Mouse (Mus musculus): ENCODE data around the gene Ttbk2.

Ttbk2 gene

DNA sequence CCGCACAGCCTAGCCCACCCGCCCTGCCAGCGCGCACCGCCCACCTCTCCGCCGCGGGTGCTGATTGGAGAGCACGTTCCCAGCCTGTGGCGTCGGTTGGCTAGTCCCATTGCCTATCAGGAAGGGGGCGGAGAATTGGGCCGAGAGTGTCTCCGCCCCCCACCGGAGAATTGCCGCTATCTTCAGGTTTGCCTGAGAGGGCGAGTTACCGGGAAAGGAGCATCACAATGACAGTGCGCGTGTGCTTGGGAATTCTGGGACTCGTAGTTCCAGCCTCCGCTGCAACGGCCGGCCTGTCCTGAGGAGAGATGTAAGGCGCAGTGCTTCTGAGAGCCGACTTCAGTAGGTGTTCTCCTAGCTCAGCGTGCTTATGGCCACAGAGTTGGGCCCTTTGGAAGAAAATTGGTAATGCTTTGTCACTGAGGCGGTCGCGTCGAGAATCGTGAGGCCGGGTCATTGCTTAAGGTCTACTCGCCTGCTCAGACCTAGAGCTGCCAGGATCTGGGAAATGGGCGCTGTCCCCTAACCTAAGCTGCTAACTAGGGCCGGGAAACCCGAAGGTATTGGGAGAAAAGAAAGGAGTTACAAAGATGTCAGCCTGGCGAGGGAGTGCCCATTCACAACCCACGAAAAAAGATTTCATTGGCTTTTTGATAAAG, at the start of gene Ttbk2:
TSS of gene Ttbk2 (minus strand) at position 181 of the 659 bp plus-strand sequence.
- DNase-seq (ENCODE audit: inconsistent ontology term), result peak; percentile 98

DNA sequence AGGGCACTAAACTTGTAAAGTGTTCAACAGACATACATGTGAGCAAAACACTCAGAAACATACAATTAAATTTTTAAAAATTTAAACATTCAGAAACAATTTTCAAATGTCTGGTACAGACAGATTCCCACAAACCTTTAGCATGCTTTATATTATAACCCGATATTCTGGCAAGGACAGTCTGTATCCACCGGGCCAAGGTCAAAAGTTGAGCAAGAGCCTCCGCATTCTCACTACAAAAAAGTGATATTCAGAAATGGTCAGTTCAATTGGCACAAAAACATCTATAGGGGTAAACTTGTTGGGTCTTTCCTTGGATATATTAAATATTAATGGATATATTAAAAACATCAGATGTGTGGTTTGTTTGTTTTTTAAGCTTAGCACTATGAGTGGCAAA, 46.0 kb upstream of the Ttbk2 start:
- DNase-seq (ENCODE audit: inconsistent ontology term), result no peak

DNA sequence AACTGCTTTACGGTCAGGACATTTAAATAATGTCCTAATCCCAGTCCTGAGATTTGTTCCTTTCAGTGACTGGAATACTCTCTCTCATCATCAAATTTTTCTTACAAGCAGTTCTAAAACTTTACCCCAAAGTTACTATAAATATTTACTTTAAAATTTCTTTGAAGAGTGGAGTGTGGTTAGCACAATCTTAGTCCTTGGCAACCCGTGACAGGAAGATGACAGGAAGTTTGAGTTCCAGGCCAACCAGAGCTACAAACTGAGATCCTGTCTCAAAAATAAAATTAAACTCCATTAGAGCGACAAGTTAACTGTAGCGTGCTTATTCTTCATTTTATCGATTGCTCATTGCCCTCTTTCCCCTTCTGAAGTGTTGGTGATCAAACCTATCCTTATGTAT, 37.2 kb upstream of the Ttbk2 start:
- no peak for DNase-seq (ENCODE audit: inconsistent ontology term)

DNA sequence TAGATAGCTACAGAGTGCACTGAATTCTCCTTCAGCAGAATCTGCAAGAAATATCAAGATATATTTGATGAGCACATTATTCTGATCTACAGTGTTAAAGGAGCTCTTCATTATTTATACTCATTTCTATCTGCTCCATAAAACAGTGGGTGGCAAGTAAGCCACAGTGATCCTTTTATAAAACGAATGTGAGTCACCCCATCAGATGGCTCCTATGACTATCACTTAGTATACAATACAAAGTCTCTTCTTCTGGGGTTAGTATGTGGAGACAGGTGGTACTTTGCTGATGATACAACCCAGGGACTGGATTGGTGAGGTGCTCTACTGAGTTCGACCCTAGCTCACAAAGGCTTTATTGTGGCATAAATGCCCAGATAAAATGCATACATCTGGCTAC, 22.8 kb upstream of the Ttbk2 start:
- no peak for DNase-seq (ENCODE audit: inconsistent ontology term)

DNA sequence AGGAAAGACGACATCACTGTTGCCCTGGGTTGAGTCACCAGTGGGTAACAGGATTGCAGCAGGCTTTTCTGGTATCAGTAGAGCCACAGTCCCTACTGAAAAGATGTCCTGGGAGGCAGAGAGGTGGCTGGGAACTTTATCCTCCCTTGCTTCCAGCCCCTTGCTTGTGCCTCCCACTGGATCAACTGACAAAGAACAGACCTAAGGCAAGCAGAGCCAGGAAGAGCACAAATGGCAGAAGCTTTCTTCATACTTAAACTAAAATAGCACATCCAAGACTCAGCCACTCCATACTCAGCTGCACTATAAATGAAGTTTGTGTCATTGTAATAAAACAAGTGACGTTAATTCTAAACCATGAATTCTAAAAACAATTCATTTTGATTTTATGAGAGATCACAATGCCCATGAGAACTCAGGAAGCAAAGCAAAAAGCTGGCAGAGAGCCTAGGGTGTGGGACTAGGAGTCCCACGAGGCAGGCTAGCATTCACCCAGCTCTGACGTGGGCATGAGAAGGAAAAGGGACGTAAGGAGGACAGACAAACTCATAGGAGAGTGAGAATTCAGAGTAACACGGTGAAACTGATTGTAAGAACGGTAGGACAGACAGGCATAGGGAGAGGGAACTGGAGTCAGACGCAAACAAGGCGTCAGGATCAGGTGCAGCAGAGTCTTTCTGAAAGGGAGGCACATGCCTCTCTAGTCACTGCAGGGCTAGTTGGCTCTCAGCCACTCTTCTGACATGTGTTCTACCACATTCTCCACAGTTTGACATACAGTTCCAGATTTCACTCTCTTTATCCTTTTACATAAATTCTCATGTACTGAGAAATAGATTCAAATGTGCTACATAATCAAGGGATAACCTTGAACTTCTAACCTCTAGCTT, 21.3 kb upstream of the Ttbk2 start:
- DNase-seq (ENCODE audit: inconsistent ontology term), result no peak

DNA sequence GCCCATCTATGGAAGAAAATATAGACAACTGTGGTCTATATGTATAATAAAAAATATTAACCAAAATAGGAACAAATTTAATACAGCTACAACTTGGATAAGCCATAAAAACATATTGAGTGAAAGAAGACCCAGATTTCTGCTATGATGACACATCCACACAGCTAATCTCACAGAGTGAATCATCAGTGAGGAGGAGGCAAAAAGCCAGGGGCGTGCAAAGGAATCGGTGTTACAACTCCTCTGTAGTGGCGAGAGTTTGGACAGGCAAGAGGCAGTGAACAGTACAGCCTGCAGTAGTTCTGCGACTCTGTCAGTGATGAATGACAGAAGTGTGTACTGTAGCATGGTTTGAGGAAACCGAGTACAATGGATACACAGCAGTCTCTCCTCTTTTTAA, 16.9 kb upstream of the Ttbk2 start:
- peak; percentile 22 for DNase-seq (ENCODE audit: inconsistent ontology term)

DNA sequence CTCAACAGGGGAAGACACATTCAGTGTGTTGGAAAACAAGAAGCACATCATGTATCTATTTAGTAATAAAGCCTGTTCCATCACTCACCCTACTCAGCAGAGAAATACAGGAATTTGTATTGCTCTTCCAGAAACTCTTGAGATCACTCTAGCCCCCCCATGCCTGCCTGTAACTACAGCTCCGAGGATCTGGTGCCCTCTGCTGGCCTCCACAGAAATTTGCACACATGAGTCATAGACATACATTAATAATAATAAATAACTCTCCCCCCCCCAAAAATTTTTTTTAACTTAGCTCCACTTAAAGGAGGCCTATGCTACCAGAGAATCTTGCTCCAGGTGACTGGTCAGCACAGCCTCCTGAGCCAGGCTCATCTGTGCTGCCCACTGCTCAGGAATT, 16.2 kb upstream of the Ttbk2 start:
- DNase-seq (ENCODE audit: inconsistent ontology term), result no peak

DNA sequence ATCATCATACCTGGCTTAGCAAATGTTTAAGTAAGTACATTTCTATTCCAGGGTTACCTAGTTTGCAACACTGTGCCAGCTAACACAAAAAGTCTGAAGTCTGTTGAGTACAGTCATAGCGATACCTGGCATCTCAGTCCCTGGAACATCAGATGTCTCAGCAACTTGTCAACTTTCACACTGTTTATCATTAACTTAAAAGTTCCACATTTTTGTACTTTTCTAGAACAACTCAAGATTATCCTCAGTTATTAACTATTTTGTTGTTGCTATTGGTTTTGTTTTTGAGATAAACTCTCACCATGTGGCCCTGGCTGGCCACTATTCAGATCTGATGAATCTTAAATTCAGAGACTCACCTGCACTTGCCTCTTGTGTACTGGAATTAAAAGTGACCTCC, 13.0 kb upstream of the Ttbk2 start:
- DNase-seq (ENCODE audit: inconsistent ontology term), result no peak

DNA sequence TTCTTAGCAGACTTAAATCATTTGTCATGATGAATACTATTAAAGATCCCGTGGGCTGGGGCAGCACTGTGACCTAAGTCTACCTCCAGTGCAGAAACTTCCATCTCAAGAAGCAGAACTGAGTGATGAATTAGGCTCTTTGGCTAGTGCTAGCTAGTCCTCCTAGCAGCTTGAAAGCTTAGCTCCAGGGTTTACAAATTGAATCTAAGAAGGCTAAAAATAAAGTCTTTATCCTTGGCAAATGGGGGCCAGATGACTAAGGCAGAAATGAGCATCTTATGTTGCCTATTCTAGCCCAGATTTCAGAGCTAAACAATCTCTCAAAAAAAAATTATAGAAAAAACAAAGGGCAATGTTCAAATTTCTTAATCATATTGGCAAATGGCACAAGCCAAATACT, 10.3 kb upstream of the Ttbk2 start:
- DNase-seq (ENCODE audit: inconsistent ontology term), result no peak

DNA sequence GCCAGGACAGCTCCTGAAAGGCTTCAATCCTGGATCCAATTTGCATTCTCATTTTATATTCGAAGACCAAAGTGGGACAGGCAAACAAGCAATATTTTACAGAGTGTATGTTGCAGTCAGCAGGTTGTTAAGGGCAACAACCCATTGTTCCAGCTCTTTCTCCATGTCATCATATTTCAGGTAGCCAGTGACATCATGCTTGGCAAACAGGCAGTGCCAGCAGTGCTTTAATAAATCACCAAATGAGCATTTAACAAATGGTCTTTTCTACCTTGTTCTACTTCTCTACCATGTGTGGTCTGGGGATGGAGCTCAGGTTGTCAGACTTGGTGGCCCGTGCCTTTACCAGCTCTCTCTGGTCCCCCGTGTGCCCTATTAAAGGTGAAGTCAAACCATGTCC, 7.7 kb upstream of the Ttbk2 start:
- DNase-seq (ENCODE audit: inconsistent ontology term), result no peak

DNA sequence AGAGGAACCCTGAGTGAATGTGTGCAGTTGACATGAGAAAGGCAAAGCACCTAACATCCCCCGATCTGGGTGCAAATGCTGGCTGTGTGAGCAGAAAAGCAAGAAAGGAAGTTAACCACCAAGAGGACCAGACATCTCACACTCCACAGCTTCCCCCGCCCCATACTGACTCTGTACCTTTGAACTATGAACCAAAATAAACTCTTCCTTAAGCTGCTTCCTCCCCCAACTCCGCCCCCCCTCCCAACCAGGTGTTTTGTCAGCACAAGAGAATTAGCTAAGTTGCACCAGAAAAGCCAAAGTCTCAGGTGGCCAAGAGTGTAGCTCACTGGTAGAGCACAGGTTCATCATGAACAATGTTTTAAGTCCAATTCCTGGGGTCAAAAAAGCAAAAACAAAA, 2.7 kb upstream of the Ttbk2 start:
- no peak for DNase-seq (ENCODE audit: inconsistent ontology term)

DNA sequence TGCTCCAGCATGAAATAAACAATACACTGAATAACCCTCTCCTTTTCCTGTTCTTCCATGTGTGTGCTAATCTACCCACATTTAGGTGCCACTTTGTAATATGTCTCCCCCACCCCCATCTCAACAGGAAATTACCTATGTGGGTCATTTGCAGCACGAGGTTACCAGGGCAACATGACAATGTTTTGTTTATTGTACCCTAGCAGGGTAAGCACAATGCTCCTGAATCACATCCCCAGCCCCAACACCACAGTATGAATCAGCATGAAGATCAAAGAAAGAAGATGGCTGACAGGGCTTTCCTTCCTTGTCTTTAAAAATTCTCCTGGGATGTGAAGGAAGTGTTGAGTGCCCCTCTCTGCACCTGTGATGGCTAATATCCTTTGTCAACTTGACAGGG, 2.2 kb upstream of the Ttbk2 start:
- DNase-seq (ENCODE audit: inconsistent ontology term), result peak; percentile 17

DNA sequence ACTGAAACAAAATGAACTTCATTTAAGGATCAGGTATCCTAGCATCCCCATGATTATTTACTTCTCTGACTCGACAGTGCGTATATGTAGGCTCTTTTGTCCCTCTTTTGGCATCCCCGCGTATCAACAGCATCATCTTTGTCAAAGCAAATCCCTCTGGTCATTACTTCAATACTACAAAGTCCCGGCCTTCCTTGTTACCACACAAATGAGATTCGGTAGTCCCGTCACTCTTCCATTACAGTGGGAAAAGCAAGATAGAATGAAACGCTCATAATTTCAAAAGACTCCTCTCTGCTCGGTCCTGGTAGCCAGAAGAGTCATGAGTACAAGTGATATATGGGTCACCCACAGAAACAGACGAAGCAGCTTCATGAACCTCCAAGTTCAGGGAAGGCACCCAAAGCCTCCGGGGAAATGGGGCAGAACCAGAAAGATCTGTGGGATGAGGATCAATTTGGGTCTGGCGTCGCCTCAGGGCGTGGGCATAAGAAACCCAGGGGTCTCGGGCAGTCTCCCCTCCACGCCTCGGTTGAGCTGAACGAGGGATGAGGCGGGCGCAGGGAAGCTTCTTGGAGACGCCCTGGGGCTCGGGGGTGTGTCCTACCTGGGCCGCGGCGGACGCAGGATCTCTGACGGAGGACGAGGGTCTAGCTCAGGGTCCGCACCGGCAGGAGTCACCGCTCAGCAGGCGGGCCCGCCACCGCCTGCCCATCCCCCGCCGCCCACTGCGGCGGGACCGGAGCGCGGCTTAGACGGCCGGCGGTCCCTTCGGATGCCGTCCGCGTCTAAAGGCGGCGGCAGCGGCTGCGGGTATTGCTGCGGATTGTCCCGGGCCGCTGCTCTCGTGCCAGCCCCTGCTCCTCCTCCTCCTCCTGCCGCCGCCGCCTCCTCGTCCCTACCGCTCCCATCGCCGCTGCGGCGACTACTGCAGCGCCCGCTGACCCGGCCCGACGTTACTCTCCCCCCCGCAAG, 668 bp downstream of the Ttbk2 start, which contains the start of gene Cdan1:
TSS of gene Cdan1 (minus strand) at position 680 of the 975 bp plus-strand sequence.
- DNase-seq (ENCODE audit: inconsistent ontology term), result peak; percentile 64

DNA sequence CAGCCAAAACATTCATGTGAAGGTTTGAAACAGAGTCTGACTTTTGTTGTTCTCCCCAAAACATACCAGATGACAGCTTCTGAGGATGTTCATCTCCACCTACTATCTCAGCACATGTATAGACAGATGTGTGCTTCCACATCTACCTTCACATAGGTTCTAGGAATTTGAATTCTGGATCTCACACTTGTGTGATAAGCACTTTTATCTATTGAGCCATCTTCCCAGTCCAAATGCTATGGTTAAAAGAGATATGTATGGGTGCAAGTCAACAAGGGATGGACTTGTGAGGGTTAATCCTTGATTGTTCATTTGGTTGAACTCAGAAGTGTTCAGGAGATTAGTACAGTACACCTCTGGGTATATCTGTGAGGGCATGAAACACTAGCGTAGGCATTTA, 5.1 kb downstream of the Ttbk2 start:
- no peak for DNase-seq (ENCODE audit: inconsistent ontology term)

DNA sequence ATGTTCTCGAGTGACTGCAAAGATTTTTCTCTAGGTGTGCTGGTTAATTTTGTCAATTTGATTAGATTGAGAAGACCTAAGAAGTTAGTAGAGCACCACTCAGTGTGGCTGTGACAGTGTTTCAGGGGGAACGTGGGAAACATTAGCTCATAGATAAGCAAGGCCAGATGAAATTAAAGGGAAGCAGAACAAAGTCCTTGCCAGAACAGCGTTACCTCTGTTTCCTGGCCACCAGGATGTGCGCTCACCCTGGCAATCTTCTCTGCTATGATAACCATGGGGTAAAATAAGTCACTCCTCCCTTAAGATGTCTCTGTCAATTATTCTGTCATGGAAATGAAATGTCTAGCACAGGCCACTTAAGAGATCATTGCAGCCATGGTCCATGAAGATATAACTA, 6.4 kb downstream of the Ttbk2 start:
- no peak for DNase-seq (ENCODE audit: inconsistent ontology term)

DNA sequence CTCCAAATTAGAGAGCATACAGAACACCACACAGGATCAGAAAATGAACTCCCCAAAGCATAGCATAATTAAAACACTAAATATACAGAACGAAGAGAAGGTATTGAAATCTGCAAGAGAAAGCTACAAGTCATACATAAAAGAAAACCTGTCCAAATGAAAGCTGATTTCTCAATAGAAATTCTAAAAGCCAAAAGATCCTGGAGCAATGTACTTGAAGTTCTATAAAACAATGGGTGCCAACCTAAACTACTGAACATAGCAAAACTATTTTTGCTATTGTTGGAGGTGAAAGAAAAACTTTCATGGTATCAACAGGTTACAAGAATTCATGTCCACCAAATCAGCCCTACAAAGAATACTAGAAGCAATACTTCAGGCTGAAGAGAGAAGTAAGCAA, 9.2 kb downstream of the Ttbk2 start:
- DNase-seq (ENCODE audit: inconsistent ontology term), result no peak

DNA sequence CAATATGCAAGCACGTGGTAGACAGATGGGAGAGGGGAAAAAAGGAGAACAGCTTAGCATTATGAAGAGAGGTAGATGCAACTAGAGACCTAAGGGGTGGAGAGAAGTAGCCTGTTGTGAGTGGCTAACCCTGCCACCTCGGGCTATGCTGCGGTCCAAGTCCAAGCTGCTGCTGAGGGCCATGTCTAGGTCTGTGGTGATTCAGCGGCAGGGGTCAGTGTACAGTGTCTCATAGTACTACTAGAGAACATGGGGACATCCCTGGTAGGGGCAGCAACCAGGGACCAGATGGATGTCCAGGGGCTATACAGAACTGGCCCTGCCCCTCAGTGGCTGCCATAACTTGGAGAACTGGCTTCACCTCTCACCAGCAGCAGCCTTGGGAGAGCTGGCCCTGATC, 15.2 kb downstream of the Ttbk2 start:
- DNase-seq (ENCODE audit: inconsistent ontology term), result no peak

DNA sequence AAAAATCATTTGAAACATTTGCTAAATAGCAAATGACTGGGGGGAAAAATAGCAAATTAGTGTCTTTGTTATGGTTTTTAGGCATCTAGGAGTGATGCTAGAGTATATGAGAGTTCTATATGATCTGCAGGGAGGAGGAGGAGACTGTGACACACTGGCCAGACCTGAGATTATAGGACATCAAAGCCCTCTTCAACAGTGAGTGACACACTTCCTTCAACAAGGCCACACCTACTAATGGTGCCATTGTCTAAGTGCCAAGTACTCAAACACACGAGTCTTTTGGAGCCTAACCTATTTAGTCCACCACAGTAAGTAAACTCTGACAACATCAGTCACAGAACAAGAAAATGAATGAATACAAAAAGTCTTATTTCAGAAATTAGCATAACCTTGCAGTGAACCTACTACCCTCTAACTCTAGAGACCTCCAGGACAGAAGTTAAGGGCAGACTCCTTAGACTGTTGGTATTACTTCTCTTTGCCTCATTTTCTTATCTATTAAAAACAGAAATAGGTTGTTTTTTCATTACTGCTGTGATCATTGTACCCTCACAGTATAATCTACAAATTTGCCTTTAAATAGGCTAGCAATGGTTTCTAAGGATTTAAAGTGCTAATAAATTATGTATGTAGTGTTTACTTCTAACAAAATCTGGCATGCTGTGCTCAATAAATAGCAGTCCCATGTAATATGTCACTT, 23.3 kb downstream of the Ttbk2 start:
- no peak for DNase-seq (ENCODE audit: inconsistent ontology term)

DNA sequence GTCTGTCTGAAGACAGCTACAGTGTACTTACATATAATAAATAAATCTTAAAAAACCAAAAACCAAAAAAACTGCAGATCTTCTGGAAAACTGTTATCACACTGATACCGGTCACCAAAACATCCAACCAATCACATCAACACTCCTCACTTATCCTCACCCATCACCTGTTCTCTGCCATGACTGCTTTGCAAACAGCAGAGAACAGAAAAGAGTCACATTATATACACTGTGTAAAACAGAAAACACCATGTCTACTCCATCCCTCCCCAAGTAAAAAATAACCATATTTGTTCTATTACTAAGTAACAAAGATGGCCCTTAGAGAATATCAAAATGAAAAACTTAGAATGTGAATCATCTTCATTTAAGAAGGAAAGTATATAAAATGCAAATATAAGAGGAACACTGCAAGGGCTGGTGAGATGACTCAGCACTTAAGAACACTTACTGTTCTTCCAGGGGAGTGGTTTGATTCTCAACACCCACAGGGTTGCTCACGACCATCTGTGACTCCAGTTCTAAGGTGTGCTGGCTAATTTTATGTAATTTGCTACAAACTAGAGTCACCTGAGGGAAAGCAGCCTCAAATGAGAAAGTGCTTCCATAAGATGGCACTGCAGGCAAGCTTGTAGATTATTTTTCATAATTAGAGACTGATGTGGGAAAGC, 80.0 kb downstream of the Ttbk2 start:
- DNase-seq (ENCODE audit: inconsistent ontology term), result no peak

DNA sequence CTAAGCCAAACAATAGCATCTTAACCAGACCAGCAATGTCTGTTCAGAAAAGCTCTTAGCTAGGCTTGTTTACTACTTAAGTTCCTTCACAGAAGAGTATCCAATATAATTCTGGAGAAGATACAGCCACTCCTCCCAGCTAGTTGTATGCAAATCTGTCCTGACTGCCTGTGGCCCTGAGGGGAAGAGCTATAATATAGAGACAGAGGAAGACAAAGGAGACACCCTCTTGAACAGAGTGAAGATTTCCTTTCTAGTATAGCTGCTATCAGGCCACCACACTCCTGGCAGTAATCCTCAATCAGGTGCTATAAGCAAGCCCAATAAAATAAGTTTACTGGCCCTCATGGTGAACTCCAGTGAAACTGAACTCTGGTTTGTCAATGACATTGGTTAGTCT, 88.5 kb downstream of the Ttbk2 start:
- DNase-seq (ENCODE audit: inconsistent ontology term), result no peak

DNA sequence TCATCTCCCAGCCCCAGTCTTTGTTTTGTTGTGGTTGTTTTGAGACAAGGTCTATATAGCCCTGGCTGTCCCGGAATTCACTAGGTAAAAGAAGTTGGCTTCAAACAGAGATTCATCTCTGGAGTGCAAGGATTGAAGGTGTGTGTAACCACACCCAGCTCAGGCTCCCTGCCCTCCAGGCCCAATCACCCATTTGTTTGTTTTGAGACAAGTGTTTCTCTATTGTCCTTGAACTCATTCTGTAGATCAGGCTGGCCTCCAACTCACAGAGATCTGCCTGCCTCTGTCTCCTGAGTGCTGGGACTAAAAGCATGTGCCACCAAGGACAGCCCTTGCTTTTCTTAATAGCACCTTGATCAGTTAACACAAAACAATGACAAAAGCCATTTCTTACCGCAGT, 102.4 kb downstream of the Ttbk2 start:
- DNase-seq (ENCODE audit: inconsistent ontology term), result no peak

All from Muller cell, postnatal 12 days (primary cell).